ENCODE assay signal across 25 mouse cellular contexts in the genomic region with DNA sequence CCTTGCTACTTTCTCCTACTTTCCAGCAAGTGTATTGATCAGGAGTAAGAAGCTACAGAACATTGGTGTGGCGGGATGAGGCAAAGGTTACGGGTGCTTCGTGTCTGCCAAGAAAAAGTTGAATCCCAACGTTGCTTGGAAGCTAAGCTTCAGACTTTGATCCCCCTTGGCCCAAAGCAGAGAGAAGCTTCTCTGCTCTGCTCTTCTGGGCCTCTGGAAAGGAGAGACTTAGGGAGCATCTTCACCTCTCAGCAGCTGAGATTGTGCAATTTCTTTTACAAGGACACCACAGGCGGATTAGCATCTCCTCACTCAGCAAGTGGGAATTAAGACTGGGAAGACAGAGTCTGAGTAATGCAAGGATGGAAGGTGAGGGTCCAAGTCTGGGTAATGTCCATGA. TPM values are rescaled to one million over a fixed set of nuclear protein-coding genes. Genes with fewer than 3 reads are reported as not detected.
DNase-seq lines count a peak whose midpoint lies in the region; ATAC-seq and TF ChIP-seq lines count a peak whose summit lies in the region.
"Had no signal": no experiment of that assay in that cellular context is flagged by ENCODE, and none has a peak within 500 bp of the region (broad histone marks: within the 10 kb centered on the region; RNA-seq: fewer than 3 reads in every experiment).

No protein-coding gene starts in this region.

- DNase-seq in heart, adult 11 months, result peak; percentile 66
- DNase-seq in heart, postnatal 25 days (ENCODE audit: low spot score), result no peak
- DNase-seq in liver, adult 2 months (ENCODE audit: extremely low read depth, low read depth, low spot score), result peak; percentile 97
- peak; percentile 26 for DNase-seq in kidney, postnatal 14 days
- no peak for DNase-seq in adrenal gland, adult 8-10 months
- DNase-seq: adrenal gland, adult 2 months; B cell, adult 2 months; cerebellum, adult 11-12 months; cerebellum, postnatal 10 days; gastrocnemius, postnatal 10 days; heart, postnatal 36 days; liver, embryonic 13.5 days; right cerebral cortex, postnatal 4 days; thymus, postnatal 36 days had no signal

- 25% methylated on average over 5 of the region's 5 CpGs for WGBS in liver, adult 2 months
- WGBS in liver, embryonic 12.5 days (ENCODE audit: insufficient replicate concordance), result 70% methylated on average over 5 of the region's 5 CpGs

- peak overlapping the region; percentile 83 for H3K27ac ChIP-seq in liver, adult 2 months (replicated peaks; ENCODE audit: insufficient read depth, low read depth, low read length)
- H3K27ac ChIP-seq in liver, embryonic 12.5 days, result no peak overlapping the region
- H3K27ac ChIP-seq: embryonic facial prominence, embryonic 10.5 days; hindbrain, embryonic 13.5 days; kidney, postnatal 0 days; limb, embryonic 12.5 days; liver, embryonic 13.5 days; midbrain, embryonic 13.5 days; neural tube, embryonic 12.5 days; stomach, embryonic 15.5 days had no signal

- no peak for TF ChIP-seq CTCF in liver, adult 2 months (IDR thresholded peaks at IDR 0.05; ENCODE audit: low read depth, low read length)
- TF ChIP-seq CTCF in C2C12 (IDR thresholded peaks at IDR 0.05; ENCODE audit: control insufficient read depth, insufficient read depth, insufficient read length), result no peak

- no peak overlapping the region for H3ac ChIP-seq in C2C12 (ENCODE audit: control insufficient read depth, insufficient read length, low read depth)

- H3K9ac ChIP-seq in liver, adult 2 months (ENCODE audit: low read depth, low read length), result peak overlapping the region; percentile 16; the same call in 1 of the 2 replicates
- no peak overlapping the region for H3K9ac ChIP-seq in liver, embryonic 12.5 days
- H3K9ac ChIP-seq: hindbrain, embryonic 13.5 days; limb, embryonic 12.5 days; liver, embryonic 13.5 days; midbrain, embryonic 13.5 days; neural tube, embryonic 12.5 days; stomach, embryonic 15.5 days had no signal

- ATAC-seq in liver, embryonic 12.5 days, result no peak
- ATAC-seq: midbrain, embryonic 13.5 days had no signal

- TF ChIP-seq POLR2A in liver, adult 2 months (IDR thresholded peaks at IDR 0.05; ENCODE audit: extremely low read depth, insufficient read depth, low read length), result no peak

- no peaks in the 10 kb centered on the region for H3K27me3 ChIP-seq in liver, adult 2 months (ENCODE audit: control insufficient read depth, insufficient read depth, low read length)
- H3K27me3 ChIP-seq in liver, embryonic 12.5 days (replicated peaks), result no peaks in the 10 kb centered on the region
- H3K27me3 ChIP-seq in C2C12 (ENCODE audit: control insufficient read depth, insufficient read depth, insufficient read length), result no peaks in the 10 kb centered on the region
- H3K27me3 ChIP-seq: hindbrain, embryonic 13.5 days; limb, embryonic 12.5 days; liver, embryonic 13.5 days; megakaryocyte, embryonic 14.5 days; midbrain, embryonic 13.5 days; neural tube, embryonic 12.5 days; stomach, embryonic 15.5 days had no signal

- H3K9me3 ChIP-seq in liver, embryonic 12.5 days (replicated peaks), result no peaks in the 10 kb centered on the region
- H3K9me3 ChIP-seq: embryonic facial prominence, embryonic 10.5 days; hindbrain, embryonic 13.5 days; limb, embryonic 12.5 days; liver, embryonic 13.5 days; megakaryocyte, embryonic 14.5 days; midbrain, embryonic 13.5 days; neural tube, embryonic 12.5 days; stomach, embryonic 15.5 days had no signal

- peaks cover 5% of the 10 kb centered on the region; the same call in 1 of the 2 replicates for H3K79me2 ChIP-seq in liver, adult 2 months (ENCODE audit: control insufficient read depth, insufficient read depth, low read length)
- no peaks in the 10 kb centered on the region for H3K79me2 ChIP-seq in C2C12 (ENCODE audit: control insufficient read depth, insufficient read depth)

- H3K4me3 ChIP-seq in liver, adult 2 months (ENCODE audit: insufficient read depth, low read depth, low read length), result no peak overlapping the region
- no peak overlapping the region for H3K4me3 ChIP-seq in liver, embryonic 12.5 days
- H3K4me3 ChIP-seq in C2C12 (ENCODE audit: insufficient read depth, poor library complexity, severe bottlenecking), result no peak overlapping the region
- H3K4me3 ChIP-seq: embryonic facial prominence, embryonic 10.5 days; hindbrain, embryonic 13.5 days; limb, embryonic 12.5 days; liver, embryonic 13.5 days; megakaryocyte, embryonic 14.5 days; midbrain, embryonic 13.5 days; neural tube, embryonic 12.5 days; stomach, embryonic 15.5 days had no signal

- H3K36me3 ChIP-seq in liver, adult 2 months (ENCODE audit: control insufficient read depth, insufficient read depth, low read length), result no peaks in the 10 kb centered on the region
- H3K36me3 ChIP-seq in liver, embryonic 12.5 days, result no peaks in the 10 kb centered on the region
- H3K36me3 ChIP-seq in C2C12 (ENCODE audit: control insufficient read depth, insufficient read depth), result no peaks in the 10 kb centered on the region
- H3K36me3 ChIP-seq: embryonic facial prominence, embryonic 10.5 days; hindbrain, embryonic 13.5 days; limb, embryonic 12.5 days; liver, embryonic 13.5 days; midbrain, embryonic 13.5 days; neural tube, embryonic 12.5 days; stomach, embryonic 15.5 days had no signal

- peaks cover 32% of the 10 kb centered on the region for H3K4me1 ChIP-seq in liver, adult 2 months (ENCODE audit: control insufficient read depth, insufficient read depth, low read length)
- peaks cover 7% of the 10 kb centered on the region; the same call in 1 of the 2 replicates for H3K4me1 ChIP-seq in liver, embryonic 12.5 days
- H3K4me1 ChIP-seq: hindbrain, embryonic 13.5 days; megakaryocyte, embryonic 14.5 days; midbrain, embryonic 13.5 days had no signal

- H3K4me2 ChIP-seq in liver, embryonic 12.5 days, result no peak overlapping the region
- H3K4me2 ChIP-seq: hindbrain, embryonic 13.5 days; limb, embryonic 12.5 days; liver, embryonic 13.5 days; midbrain, embryonic 13.5 days; neural tube, embryonic 12.5 days; stomach, embryonic 15.5 days had no signal

- no peaks in the 10 kb centered on the region for H3K79me3 ChIP-seq in C2C12 (ENCODE audit: low read depth)

- intact Hi-C loops in heart, postnatal 25 days (cut with DNase I), result no loop called here

TF ChIP-seq in C2C12, 6 proteins besides CTCF, POLR2A, EP300 and RAD21:
- TF ChIP-seq FOSL1 (IDR thresholded peaks at IDR 0.05; ENCODE audit: insufficient read depth, low read length, poor library complexity, severe bottlenecking), result no peak
- no peak for TF ChIP-seq MAX (IDR thresholded peaks at IDR 0.05)
- TF ChIP-seq USF1 (IDR thresholded peaks at IDR 0.05; ENCODE audit: low read depth), result no peak
- no peak for TF ChIP-seq MYOG (IDR thresholded peaks at IDR 0.05; ENCODE audit: control insufficient read depth, extremely low read depth, insufficient read length)
- no peak for TF ChIP-seq MYOD1 (IDR thresholded peaks at IDR 0.05; ENCODE audit: control insufficient read depth, insufficient read length, low read depth)
- peak; percentile 22 for TF ChIP-seq CEBPB (IDR thresholded peaks at IDR 0.05; ENCODE audit: low read depth)
TF ChIP-seq in C2C12: peak in this region for 1.

RNA-seq across cellular contexts. Expression of gene Phldb2, which starts 26.5 kb away (rescaled TPM):
- 10 to 100 TPM; 16.4 to 17.3 TPM for total RNA-seq in heart, postnatal 25 days (2021)
- 51.2 and 58.3 TPM in 2 replicates for total RNA-seq in liver, adult 2 months (2014; rRNA removed)
- polyA plus RNA-seq in liver, adult 2 months (2012; rRNA removed), result 19.1 and 20.0 TPM in 2 replicates
- 17.4 TPM in 2 replicates for polyA plus RNA-seq in liver, embryonic 12.5 days (2016; fragmentation: Nextera tagmentation; extraction: Ambion mirVana)
- polyA plus RNA-seq in C2C12 (2012; fragmentation: generic; extraction: Trizol), result 33.0 TPM
- 10 to 100 TPM; 29.4 to 56.4 (median 41.4) TPM for total RNA-seq in adrenal gland, adult 8-10 months (2022)
- total RNA-seq: MEL had no signal

Comparison
In these comparisons a context has a peak if more than half of its experiments do, and no peak if none do; other contexts are left out.
1. DNase-seq: peak in heart, adult 11 months (single experiment), liver, adult 2 months (single experiment) and kidney, postnatal 14 days (single experiment); none in heart, postnatal 25 days (single experiment) and adrenal gland, adult 8-10 months (single experiment).